Mouse (Mus musculus): Measurements from ENCODE around the gene Alg3. TPM values are rescaled to one million over a fixed set of nuclear protein-coding genes. Genes with fewer than 3 reads are reported as not detected.
A peak's percentile ranks its signal among the peaks of the same experiment; 100 is the strongest.

Alg3 gene
- total RNA-seq (2012; rRNA removed): 28.9 and 43.3 TPM in 2 replicates

DNA sequence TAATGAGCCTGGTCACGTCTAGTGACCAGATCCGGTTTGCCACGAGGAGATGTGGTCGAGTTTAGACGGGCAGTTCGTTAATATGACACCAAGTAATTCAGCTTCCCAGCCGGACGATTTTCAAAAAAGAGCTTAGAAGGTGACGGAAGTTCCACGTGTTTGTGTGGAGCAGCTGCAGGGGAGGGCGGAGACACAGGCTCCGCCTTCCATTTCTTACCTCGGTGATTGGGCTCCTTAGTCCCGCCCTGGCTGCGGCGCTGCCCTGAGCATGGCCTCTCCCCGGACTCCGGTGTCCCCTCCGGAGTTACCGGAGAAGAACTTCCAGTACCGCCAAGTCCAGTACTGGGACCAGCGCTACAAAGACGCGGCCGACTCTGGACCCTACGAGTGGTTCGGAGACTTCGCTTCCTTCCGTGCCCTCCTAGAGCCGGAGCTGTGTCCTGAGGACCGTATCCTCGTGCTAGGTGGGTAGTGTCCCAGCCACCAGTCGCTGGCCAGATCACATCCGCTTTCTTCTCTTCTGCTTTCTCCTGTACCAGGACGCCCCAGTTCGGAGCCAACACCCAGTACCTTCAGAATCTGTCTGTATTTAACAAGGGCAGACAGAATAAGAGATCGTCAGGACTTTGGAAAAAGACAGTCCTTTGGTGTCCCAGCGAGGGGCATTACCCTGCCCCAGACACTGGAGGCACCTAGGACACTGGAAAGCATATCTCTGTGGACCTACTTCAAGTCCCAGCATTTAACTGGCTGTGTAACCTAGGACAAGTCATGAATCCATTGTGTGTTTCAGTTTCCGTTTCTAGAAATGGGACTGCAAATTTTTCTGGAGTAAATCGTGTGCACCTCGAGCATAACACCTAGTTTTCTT, at the start of gene Alg3, which contains the start of the genes Eef1akmt4 and Gm49333:
Gene Alg3, minus strand, starts transcription at position 379 of the 871 bp plus-strand sequence.
Gene Eef1akmt4, plus strand, starts transcription at position 237 of the 871 bp plus-strand sequence.
Gene Gm49333, plus strand, starts transcription at position 254 of the 871 bp plus-strand sequence.
- Histone ChIP-seq H3K9ac (ENCODE audit: insufficient read depth, low read depth, low read length, poor library complexity, severe bottlenecking) (peak within 1 kb of the TSS; percentile 99), H3K9me3 (ENCODE audit: control insufficient read depth, insufficient read depth, low read depth, low read length) (no peaks in the 10 kb centered on the region), H3K36me3 (ENCODE audit: control insufficient read depth, insufficient read depth, low read length, poor library complexity, severe bottlenecking) (peaks cover 17% of the 10 kb centered on the region), H3K4me3 (ENCODE audit: insufficient read depth in 1 of 2, low read depth in 1 of 2, low read length in 2 of 2, poor library complexity in 1 of 2, severe bottlenecking in 1 of 2) (peak within 1 kb of the TSS; percentile 82 to 95), H3K27ac (ENCODE audit: insufficient read depth, low read depth, low read length, poor library complexity, severe bottlenecking) (peak within 1 kb of the TSS; percentile 61; the same call in 1 of the 2 replicates), H3K4me1 (ENCODE audit: control insufficient read depth in 2 of 2, insufficient read depth in 2 of 2, low read length in 2 of 2, poor library complexity in 1 of 2) (no peaks in the 10 kb centered on the region; a peak in 1 of 4 replicates)
- peak; percentile 86 for DNase-seq (ENCODE audit: low read depth, low spot score)
- TF ChIP-seq HCFC1 (IDR thresholded peaks at IDR 0.05; ENCODE audit: borderline replicate concordance, insufficient read depth, low read length) (0 out of 2 replicates have a peak, but pooled peaks have one; percentile 9), ZNF384 (IDR thresholded peaks at IDR 0.05; ENCODE audit: low read depth, low read length) (no peak), ZC3H11A (IDR thresholded peaks at IDR 0.05; ENCODE audit: borderline replicate concordance, low read depth, low read length) (no peak), MAFK (IDR thresholded peaks at IDR 0.05; ENCODE audit: insufficient read depth, low read depth, low read length) (no peak)
- in situ Hi-C loops (cut with MboI; ENCODE audit: low sequenced_read_pairs in 2 of 2, unreplicated experiment in 2 of 2): no loop called here

DNA sequence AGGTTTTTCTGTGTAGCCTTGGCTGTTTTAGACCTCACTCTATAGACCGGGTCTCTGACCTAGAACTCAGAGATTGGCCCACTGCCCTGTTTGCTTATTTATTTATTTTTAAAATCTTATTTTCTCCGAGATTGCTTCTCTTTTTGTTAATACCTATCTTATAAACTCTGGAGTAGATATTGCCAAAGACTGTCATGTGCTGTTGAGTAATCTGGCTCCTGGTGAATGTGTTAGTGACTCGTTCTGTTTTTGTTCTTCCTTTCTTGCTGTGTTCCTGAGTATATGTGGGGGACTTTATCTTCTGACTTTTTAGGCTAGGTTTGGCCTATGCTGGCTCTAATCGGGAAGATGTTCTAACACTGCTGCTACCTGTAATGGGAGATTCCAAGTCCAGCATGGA, 46.1 kb upstream of the Alg3 start:
- H3K9me3 ChIP-seq (ENCODE audit: control insufficient read depth, insufficient read depth, low read depth, low read length): no peaks in the 10 kb centered on the region
- no peak for DNase-seq (ENCODE audit: low read depth, low spot score)
- H3K36me3 ChIP-seq (ENCODE audit: control insufficient read depth, insufficient read depth, low read length, poor library complexity, severe bottlenecking): peaks cover 62% of the 10 kb centered on the region
- H3K4me1 ChIP-seq (ENCODE audit: control insufficient read depth in 2 of 2, insufficient read depth in 2 of 2, low read length in 2 of 2, poor library complexity in 1 of 2): 0 out of 4 replicates have a peak, but pooled peaks cover 0 to 2% of the 10 kb centered on the region in 2 experiments
- no peak overlapping the region for H3K27ac ChIP-seq (ENCODE audit: insufficient read depth, low read depth, low read length, poor library complexity, severe bottlenecking)
- in situ Hi-C loops (cut with MboI; ENCODE audit: low sequenced_read_pairs in 2 of 2, unreplicated experiment in 2 of 2): no loop called here
- H3K4me3 ChIP-seq (ENCODE audit: insufficient read depth in 1 of 2, low read depth in 1 of 2, low read length in 2 of 2, poor library complexity in 1 of 2, severe bottlenecking in 1 of 2): no peak overlapping the region
- TF ChIP-seq CHD2 (IDR thresholded peaks at IDR 0.05; ENCODE audit: low read depth, low read length) (no peak), ZC3H11A (IDR thresholded peaks at IDR 0.05; ENCODE audit: borderline replicate concordance, low read depth, low read length) (no peak), ZNF384 (IDR thresholded peaks at IDR 0.05; ENCODE audit: low read depth, low read length) (no peak), HCFC1 (IDR thresholded peaks at IDR 0.05; ENCODE audit: borderline replicate concordance, insufficient read depth, low read length) (no peak), MAFK (IDR thresholded peaks at IDR 0.05; ENCODE audit: insufficient read depth, low read depth, low read length) (no peak)
- H3K9ac ChIP-seq (ENCODE audit: insufficient read depth, low read depth, low read length, poor library complexity, severe bottlenecking): no peak overlapping the region

DNA sequence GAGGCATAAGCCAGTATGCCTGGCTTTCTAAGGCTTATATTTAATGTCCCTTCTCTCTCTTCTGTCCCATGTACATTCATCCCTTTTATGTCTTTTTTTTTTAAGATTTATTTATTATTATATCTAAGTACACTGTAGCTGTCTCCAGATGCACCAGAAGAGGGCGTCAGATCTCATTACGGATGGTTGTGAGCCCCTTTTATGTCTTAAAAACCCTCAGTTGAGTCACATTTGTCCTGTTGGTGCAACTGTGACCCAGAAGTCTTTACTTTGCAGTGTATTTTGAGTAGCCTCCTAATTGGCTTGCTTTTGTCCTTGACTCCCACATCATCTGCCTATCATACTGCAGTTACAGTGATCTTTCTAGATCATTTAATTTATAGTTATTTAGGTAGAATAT, 41.8 kb upstream of the Alg3 start:
- Histone ChIP-seq H3K9ac (ENCODE audit: insufficient read depth, low read depth, low read length, poor library complexity, severe bottlenecking) (no peak overlapping the region), H3K4me1 (ENCODE audit: control insufficient read depth in 2 of 2, insufficient read depth in 2 of 2, low read length in 2 of 2, poor library complexity in 1 of 2) (0 out of 4 replicates have a peak, but pooled peaks cover 0 to 2% of the 10 kb centered on the region in 2 experiments), H3K4me3 (ENCODE audit: insufficient read depth in 1 of 2, low read depth in 1 of 2, low read length in 2 of 2, poor library complexity in 1 of 2, severe bottlenecking in 1 of 2) (no peak overlapping the region), H3K9me3 (ENCODE audit: control insufficient read depth, insufficient read depth, low read depth, low read length) (no peaks in the 10 kb centered on the region), H3K27ac (ENCODE audit: insufficient read depth, low read depth, low read length, poor library complexity, severe bottlenecking) (no peak overlapping the region), H3K36me3 (ENCODE audit: control insufficient read depth, insufficient read depth, low read length, poor library complexity, severe bottlenecking) (peaks cover 26% of the 10 kb centered on the region)
- in situ Hi-C loops (cut with MboI; ENCODE audit: low sequenced_read_pairs in 2 of 2, unreplicated experiment in 2 of 2): no loop called here
- DNase-seq (ENCODE audit: low read depth, low spot score): no peak
- TF ChIP-seq ZC3H11A (IDR thresholded peaks at IDR 0.05; ENCODE audit: borderline replicate concordance, low read depth, low read length): no peak
- no peak for TF ChIP-seq ZNF384 (IDR thresholded peaks at IDR 0.05; ENCODE audit: low read depth, low read length)
- TF ChIP-seq MAFK (IDR thresholded peaks at IDR 0.05; ENCODE audit: insufficient read depth, low read depth, low read length): no peak

DNA sequence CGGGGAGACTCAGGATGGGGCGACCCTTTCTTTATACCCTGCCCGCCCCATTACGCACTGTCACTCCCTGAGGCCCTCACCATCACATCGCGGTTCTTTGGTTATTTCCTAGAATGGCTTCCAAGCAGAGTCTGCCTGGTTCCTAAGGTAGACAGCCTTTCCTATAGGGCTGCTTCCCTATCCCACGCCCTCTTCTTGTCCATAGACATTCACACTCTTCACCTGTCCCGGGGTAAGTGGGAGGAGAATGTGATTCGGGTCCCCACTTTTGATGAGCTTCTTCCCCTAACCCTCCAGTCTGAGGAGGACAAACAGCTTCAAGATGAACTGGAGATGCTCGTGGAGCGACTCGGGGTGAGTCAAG, 40.4 kb upstream of the Alg3 start:
- TF ChIP-seq MAFK (IDR thresholded peaks at IDR 0.05; ENCODE audit: insufficient read depth, low read depth, low read length): no peak
- no peak for TF ChIP-seq HCFC1 (IDR thresholded peaks at IDR 0.05; ENCODE audit: borderline replicate concordance, insufficient read depth, low read length)
- no peak for TF ChIP-seq ZNF384 (IDR thresholded peaks at IDR 0.05; ENCODE audit: low read depth, low read length)
- no peak for TF ChIP-seq ZC3H11A (IDR thresholded peaks at IDR 0.05; ENCODE audit: borderline replicate concordance, low read depth, low read length)
- TF ChIP-seq CHD2 (IDR thresholded peaks at IDR 0.05; ENCODE audit: low read depth, low read length): no peak
- Histone ChIP-seq H3K4me3 (ENCODE audit: insufficient read depth in 1 of 2, low read depth in 1 of 2, low read length in 2 of 2, poor library complexity in 1 of 2, severe bottlenecking in 1 of 2) (peak overlapping the region; percentile 74 to 97), H3K4me1 (ENCODE audit: control insufficient read depth in 2 of 2, insufficient read depth in 2 of 2, low read length in 2 of 2, poor library complexity in 1 of 2) (0 out of 4 replicates have a peak, but pooled peaks cover 0 to 2% of the 10 kb centered on the region in 2 experiments), H3K36me3 (ENCODE audit: control insufficient read depth, insufficient read depth, low read length, poor library complexity, severe bottlenecking) (peaks cover 20% of the 10 kb centered on the region), H3K9me3 (ENCODE audit: control insufficient read depth, insufficient read depth, low read depth, low read length) (no peaks in the 10 kb centered on the region), H3K9ac (ENCODE audit: insufficient read depth, low read depth, low read length, poor library complexity, severe bottlenecking) (peak overlapping the region; percentile 98), H3K27ac (ENCODE audit: insufficient read depth, low read depth, low read length, poor library complexity, severe bottlenecking) (peak overlapping the region; percentile 36; the same call in 1 of the 2 replicates)
- DNase-seq (ENCODE audit: low read depth, low spot score): no peak
- in situ Hi-C loops (cut with MboI; ENCODE audit: low sequenced_read_pairs in 2 of 2, unreplicated experiment in 2 of 2): no loop called here
